Mouse (Mus musculus): ENCODE results near the gene Clcn2.

GRCm38 (mm10) chr16:20676702-20677101 lies 40.8 kb downstream of the Clcn2 start:
- TF ChIP-seq POLR2A (IDR thresholded peaks at IDR 0.05; ENCODE audit: insufficient read length, low read depth) (no peak), REST (IDR thresholded peaks at IDR 0.05; ENCODE audit: insufficient read depth, insufficient read length) (no peak), TCF3 (IDR thresholded peaks at IDR 0.05; ENCODE audit: insufficient read length, low read depth) (no peak), POLR2AphosphoS2 (IDR thresholded peaks at IDR 0.05; ENCODE audit: insufficient read length, low read depth) (no peak), USF1 (IDR thresholded peaks at IDR 0.05; ENCODE audit: low read depth) (no peak), CEBPB (IDR thresholded peaks at IDR 0.05; ENCODE audit: insufficient read depth, poor library complexity, severe bottlenecking) (no peak)
